Mouse (Mus musculus) urinary bladder, adult 2 months (tissue): ENCODE measurements around the gene Gm5795. TPM values are rescaled to one million over a fixed set of nuclear protein-coding genes. Genes with fewer than 3 reads are reported as not detected.
"Not testable (repeated sequence)": the region's sequence is repeated elsewhere in the genome, so short reads cannot be mapped to it uniquely, and the experiment has no call there.

Experiments used
- DNase-seq: peaks from one replicate; pipeline ENCODE4 v3.0.0; 2022; ENCODE audit warnings: low spot score
- polyA plus RNA-seq: library from polyadenylated mRNA; depleted of rRNA; stranded (reverse); fragments of >200 nt; gene quantifications from 2 replicates; pipeline ENCODE4 v1.2.3, GENCODE M21; 2012; rRNA removed

Gm5795 gene
- not detected in 2 replicates for polyA plus RNA-seq

DNA sequence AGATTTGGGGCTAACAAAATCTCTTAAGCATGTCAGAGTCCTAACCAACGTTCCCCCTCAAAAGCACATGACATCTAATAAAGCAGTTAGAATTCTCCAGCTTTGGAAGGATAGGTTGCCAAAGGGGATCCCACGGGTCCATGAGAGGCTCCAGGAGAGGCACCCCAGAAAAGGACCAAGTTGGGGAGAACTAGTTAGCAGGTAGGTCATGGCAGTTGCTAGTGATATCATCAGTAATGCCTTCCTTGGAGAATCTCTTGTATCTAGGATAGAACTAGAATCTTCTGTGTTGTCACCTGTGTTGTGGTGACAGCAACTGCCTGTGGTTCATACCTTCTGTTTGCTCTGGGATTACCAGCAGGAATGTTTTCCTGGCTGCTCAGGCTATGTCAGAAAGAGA is at the start of gene Gm5795:
Gm5795 (plus strand) TSS at position 301 of the 400 bp plus-strand sequence.
- DNase-seq, result not testable (repeated sequence)

DNA sequence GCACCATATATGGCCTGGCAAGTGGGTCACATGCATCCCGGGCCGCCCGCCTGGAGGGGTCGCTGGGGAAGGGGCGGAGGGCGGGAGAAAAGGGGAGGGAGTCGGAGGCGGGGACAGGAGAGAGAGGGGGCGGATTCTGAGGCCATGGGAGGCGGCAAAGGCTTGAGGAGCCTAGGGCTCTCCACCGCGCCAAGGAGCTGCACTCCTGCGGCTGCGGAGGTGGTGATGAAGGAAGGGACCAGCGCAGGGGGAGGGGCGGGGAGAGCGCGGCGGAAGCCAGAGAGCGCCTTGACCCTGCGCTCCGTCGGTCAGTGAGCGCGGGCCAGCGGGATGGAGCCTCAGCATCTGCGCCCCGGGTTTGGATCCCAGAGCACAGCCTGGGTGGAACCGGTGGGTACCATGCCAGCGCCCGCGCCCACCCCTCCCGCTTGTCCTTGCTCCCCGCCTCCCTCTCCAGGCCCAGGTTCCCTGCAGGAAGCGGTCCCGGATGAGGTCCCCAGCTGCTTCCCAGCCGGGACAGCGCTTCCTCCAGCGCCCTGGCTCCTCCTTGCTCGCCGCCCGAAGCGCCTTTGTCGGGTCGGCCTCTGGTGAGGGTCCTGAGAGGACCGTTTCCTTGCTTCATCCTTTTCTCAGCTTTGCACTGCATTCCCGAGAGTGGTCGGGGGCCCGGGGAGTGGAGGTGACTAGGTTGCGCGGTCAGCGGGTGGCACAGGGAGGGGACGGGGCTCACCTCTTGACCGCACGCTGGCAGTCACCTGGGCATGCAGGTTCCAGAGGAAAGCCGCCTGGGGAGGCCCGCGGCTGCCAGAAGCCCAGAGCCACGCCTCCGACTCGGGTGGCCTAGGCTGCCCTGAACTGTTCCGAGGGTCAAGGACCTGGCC is 20.5 kb downstream of the Gm5795 start, which contains the start of gene D830030K20Rik:
D830030K20Rik (plus strand) TSS at position 217 of the 881 bp plus-strand sequence.
- DNase-seq, result not testable (repeated sequence)

DNA sequence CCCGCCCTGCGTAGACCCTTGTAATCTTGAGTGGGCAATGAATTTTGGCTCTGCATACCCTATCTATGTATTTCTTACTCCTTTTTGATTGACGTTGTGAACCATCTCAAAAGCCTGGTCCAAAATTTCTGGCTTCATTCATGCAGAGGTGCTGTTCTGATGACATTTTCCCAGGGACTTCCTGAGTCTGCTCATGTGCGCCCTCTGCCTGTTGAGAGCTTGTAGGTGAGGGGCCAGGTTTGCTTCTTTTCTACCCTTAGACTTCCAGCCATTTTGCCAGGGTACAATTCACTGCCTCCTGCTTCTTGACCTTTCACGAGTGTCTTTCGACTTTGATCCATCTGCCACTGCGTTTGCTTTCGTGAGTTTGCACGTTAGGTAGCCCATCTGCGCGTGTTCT is 21.3 kb downstream of the Gm5795 start:
- DNase-seq, result not testable (repeated sequence)

Other genes starting within 250 kb of the Gm5795 start
- not detected in 2 replicates for gene Gm2888, start 158.3 kb upstream of the Gm5795 start, polyA plus RNA-seq
- 5.9 and 8.3 TPM in 2 replicates for gene Gm2897, start 139.0 kb upstream of the Gm5795 start, polyA plus RNA-seq
- gene Gm10340, start 54.3 kb upstream of the Gm5795 start, polyA plus RNA-seq, result 0.04 TPM in 1 of 2 replicates, not detected in the other
- 4.7 and 5.9 TPM in 2 replicates for gene D830030K20Rik, start 20.2 kb downstream of the Gm5795 start, polyA plus RNA-seq
- gene Gm2956, start 144.4 kb downstream of the Gm5795 start, polyA plus RNA-seq, result 0.12 TPM in 1 of 2 replicates, not detected in the other
- not detected in 2 replicates for gene Gm10413, start 206.8 kb downstream of the Gm5795 start, polyA plus RNA-seq
- gene Gm10409, start 224.4 kb downstream of the Gm5795 start, polyA plus RNA-seq, result 0.30 and 0.41 TPM in 2 replicates
- 0.06 and 0.10 TPM in 2 replicates for gene Gm3005, start 239.8 kb downstream of the Gm5795 start, polyA plus RNA-seq